Mouse (Mus musculus): Measurements from ENCODE around the gene Map3k1. TPM values are rescaled to one million over a fixed set of nuclear protein-coding genes. Genes with fewer than 3 reads are reported as not detected.
A peak's percentile ranks its signal among the peaks of the same experiment; 100 is the strongest.

Map3k1 gene
- total RNA-seq, 2 experiments from 2014 or later = 11.9 to 13.4 TPM

DNA sequence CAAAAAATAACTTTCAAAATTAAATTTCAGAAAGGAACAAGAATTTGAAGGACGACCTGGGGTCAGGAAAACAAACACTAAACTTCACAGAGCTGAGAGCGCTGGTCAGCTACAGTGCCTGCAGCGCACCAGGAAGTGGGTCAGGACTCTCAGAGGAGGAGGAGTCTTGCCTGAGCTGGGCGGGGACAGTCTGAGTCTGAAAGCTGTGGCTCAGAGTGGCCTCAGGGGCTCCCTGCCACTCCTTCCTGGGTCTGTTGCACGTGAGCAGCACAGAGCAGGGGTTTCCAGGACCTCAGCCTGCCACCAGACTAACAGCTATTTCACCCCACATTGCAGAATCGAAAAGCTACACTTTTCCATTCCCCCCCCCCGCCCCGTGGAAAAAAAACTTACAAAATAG lies 11.8 kb downstream of the Map3k1 start:
- peak; percentile 82 for DNase-seq
- intact Hi-C loops (cut with DNase I; ENCODE audit: low total_unique reads) = no loop called here

DNA sequence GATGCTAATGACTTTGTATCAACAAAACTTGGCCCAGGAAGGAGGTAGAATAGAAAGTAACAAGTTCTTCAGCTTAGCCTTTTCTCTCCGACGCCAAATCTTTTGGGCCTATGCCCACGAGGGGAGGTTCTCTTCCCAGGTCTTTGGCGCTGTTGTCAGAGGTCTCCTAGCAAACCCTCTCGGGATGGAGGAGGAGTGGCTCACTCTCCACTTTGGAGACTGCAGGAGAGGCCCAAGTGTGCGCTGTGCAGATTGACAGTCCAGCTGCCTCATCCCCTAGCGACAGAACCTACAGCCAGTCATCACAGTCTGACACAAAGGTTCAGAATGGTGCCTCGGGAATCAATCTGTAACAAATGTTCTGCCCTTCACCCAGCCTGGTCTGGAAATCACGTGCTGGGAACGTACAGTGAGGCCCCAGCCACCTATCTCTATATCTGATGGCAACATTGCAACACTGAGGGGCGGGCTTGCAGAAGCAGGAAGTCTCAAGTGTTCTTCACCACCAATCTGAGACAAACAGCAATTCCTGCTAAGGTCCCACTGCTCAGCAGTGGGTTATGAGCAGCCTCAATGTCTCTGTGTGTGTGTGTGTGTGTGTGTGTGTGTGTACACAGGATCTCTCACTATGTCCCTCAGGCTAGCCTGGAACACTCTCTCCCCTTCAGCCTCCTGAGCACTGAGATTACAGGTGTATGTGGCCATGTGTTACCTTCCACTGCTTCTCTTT lies 12.4 kb downstream of the Map3k1 start:
- DNase-seq = no peak
- intact Hi-C loops (cut with DNase I; ENCODE audit: low total_unique reads) = no loop called here

DNA sequence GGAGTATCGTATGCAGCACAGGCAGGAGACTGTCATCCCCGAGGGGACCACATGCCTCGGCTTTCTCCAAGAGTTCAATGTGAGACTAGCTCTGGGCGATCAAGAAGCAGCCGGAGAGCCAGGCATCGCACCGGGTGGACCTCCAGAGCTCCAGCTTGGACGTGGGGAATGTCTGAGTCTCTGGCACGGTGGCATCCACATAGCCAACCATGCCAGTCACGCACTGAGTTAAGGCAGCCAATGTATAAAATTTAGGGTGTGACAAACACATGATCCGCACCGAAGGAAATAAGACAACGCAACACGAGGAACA lies 15.9 kb downstream of the Map3k1 start:
- intact Hi-C loops (cut with DNase I; ENCODE audit: low total_unique reads) = no loop called here
- no peak for DNase-seq

DNA sequence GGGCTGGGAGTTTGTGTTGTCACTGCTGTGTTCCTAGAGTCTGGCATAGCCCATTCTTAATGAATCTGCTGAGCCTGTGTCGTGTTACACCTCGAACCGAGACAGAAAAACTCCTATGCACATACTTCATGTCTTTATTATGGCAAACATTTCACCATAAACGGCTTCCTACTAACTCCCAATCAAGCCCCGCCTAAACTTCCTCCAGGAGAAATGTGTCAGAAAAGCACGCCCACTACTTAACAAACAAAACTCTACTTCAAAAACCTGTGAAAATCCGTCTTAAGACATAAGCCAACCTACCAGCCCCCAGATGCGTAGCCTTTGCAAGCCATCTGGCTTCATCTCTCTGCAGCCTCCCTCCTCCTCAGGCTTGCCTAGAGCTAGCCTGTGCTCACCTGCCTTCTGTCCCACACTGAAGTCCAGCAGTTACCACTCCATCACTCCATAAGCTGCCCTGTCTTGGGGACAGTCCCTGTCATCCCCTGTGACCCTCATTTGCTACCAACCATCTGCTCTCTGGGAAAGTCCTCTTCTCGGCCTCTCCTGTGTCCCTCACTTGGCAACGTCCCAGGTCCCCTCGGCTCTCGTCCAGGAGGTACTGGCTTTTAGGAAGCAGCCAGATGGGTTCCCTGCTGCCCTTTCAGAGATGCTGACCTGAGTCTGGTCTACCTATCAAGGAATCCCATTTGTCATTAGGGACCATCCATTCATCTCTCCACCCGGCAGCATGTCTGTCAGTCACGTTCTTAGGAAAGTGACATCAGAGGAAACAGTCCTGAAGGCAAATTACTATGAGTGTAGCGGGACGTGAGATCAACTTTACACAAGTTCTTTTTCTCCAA lies 16.4 kb downstream of the Map3k1 start:
- intact Hi-C loops (cut with DNase I; ENCODE audit: low total_unique reads) = no loop called here
- DNase-seq = peak; percentile 50

DNA sequence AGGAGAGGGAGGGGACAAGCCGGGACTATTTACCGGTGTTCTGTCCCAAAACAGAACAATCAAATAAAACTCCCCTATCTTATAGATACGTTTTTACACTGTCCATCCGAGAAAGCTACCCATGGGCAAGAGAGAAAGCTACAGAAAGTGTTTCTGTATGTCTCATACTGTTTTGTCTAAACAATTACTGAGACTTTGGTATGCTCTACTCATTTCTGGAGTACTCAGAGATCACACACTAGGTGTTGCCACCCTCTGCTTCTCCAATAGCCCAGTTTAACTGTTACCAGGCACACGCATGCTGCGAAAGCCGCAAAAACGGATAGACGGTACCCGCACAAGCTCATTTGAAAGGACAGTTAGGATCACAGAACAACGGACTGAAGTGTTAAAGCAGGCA lies 17.2 kb downstream of the Map3k1 start:
- no peak for DNase-seq
- intact Hi-C loops (cut with DNase I; ENCODE audit: low total_unique reads) = no loop called here

DNA sequence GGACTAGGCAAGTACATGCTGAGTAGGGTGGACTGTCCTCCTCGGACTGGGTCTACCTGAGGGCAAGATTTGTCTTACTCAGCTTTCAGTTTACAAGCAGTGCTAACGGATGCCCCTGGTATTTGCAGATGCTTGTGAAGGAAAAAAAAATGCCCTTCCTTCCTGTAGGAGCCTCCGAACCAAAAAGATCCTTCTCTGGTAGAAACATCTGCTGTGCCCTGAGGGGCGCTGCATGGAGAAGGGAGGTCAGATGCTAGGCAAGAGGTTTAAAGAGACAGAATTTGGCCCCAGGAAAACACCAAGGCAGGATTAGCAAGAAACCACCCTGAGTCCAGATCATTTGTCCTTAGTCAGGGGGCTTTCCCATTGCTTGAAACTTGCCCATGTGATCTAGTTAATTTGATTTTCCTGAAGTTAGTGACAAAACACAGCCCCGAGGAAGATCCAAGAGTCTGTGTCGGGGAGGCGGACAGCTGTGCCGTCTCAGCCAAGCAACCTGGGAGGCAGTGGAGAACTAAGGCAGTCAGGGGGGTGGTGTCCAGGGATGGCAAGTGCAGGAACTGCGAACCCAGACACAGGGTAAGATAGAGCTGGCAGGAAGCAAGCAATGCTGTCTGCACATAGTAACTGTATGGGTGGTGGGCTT lies 19.2 kb downstream of the Map3k1 start:
- intact Hi-C loops (cut with DNase I; ENCODE audit: low total_unique reads) = loop anchor here (5.0 to 10.0 kb wide), 3 partner anchors 405 to 725 kb away; no protein-coding TSS in a partner anchor
- no peak for DNase-seq

DNA sequence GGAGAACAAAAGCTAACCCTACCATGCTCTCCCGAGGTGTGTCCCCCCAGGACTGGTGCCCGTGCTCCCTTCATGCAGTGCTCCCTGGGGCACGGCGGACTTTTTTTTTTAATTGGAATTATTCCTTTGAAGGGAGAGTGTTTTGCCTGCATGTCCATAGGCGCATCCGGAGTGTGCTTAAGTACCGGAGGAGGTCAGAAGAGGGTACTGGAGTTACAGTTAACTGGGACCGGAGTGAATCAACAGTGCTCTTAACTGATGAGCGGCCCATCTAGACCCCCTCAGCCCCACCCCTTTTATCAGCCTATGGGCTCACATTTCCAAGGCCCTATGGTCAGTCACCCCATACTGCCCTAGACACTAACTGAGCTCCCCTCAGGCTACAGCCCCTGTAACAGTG lies 19.9 kb downstream of the Map3k1 start:
- no peak for DNase-seq
- intact Hi-C loops (cut with DNase I; ENCODE audit: low total_unique reads) = loop anchor here (5.0 to 10.0 kb wide), 3 partner anchors 406 to 726 kb away; no protein-coding TSS in a partner anchor

DNA sequence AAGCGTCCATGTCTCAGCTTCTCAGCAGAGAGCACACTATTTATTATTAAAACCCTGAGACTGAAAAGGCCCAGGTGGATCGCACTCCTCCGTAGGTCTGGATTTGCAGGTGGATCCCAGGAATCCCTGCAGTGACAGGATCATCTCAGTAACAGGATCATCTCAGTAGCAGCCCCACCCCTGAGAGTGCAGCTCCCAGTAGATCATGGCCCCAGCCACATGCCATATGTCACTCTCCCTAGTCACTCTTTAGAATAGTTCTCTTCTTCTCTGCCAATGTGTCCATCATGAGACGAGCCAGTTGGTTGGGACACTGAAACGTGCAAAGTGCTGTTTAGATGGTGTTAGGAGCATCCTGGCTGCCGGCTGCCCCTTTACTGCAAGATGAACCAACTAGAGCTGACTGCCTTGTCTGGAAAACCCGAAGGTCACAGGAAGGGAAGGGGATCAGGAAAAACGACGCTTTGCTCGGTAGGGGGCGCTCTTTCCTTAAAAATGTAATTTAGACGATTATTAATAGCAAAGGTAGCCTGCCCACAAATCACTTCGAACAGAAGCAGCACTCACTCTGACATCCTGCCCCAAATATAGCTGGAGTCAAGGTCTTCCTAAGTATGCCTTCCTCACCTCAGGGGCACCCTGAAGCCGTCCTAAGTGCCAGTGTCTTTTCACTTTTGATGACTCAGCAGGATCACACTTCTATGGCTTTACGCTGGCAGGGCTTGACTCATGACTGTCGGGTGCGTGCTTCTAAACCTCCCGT lies 20.8 kb downstream of the Map3k1 start:
- intact Hi-C loops (cut with DNase I; ENCODE audit: low total_unique reads) = loop anchor here (5.0 to 10.0 kb wide), 3 partner anchors 407 to 727 kb away; no protein-coding TSS in a partner anchor
- DNase-seq = peak; percentile 78

DNA sequence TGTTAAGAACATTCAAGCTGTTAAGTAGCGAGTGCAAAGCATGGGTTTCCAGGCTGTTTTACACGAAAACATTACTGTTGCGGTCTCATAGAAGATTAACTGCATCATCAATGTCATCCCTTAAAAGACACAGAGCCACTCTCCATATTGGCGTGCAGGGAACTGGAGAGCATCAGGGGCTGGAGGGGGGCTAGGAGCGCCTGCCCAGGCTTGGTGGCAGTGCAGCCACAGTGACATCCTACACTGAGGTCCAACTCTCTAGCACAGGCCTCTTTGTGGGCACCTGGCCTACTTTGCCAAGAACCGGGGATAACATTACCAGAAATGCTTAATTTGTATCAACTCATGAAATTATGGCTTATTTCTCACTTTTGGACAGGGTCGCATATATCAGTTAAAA lies 22.2 kb downstream of the Map3k1 start:
- DNase-seq = no peak
- intact Hi-C loops (cut with DNase I; ENCODE audit: low total_unique reads) = loop anchor here (5.0 to 10.0 kb wide), 3 partner anchors 408 to 728 kb away; no protein-coding TSS in a partner anchor

DNA sequence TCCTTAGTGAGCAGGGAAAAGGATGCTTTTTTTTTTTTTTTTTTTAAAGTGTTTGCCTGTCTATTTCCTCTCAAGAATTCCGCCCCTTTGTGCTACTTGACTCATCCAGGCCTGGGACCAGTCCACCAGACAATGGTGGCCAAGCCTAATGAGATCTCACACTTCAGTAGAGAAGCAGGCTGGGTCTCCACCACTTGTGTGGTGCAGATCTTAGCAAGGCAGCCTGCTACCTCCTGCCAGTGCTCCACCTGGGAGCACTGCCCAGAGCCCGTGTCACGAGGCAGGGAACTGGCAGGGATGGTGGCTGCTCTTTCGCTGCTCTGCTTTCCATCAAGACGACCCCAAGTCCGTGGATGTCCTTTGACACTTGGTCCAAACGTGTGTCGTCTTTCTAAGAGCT lies 25.3 kb downstream of the Map3k1 start:
- no peak for DNase-seq
- intact Hi-C loops (cut with DNase I; ENCODE audit: low total_unique reads) = loop anchor here (10.0 kb wide), 2 partner anchors 411 to 731 kb away; no protein-coding TSS in a partner anchor

DNA sequence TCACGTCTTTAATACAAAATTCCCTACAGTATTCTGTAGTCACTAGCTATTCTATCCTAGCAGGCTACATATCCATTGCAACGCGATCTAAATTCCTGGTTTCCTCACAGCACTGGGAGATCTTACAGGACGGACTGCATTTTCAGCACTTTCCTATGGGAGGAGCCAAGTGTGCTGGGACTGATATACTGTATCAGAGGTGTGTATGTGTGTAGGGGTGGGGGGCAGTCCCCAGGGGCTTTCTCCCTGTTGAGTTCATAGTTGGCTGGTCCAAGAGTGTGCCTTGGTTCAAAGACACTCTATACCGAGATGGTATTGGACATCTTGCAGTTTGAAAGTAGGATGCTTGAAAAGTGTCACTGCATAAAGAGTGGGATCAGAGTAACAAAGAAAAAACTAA lies 29.3 kb downstream of the Map3k1 start:
- DNase-seq = no peak
- intact Hi-C loops (cut with DNase I; ENCODE audit: low total_unique reads) = no loop called here

DNA sequence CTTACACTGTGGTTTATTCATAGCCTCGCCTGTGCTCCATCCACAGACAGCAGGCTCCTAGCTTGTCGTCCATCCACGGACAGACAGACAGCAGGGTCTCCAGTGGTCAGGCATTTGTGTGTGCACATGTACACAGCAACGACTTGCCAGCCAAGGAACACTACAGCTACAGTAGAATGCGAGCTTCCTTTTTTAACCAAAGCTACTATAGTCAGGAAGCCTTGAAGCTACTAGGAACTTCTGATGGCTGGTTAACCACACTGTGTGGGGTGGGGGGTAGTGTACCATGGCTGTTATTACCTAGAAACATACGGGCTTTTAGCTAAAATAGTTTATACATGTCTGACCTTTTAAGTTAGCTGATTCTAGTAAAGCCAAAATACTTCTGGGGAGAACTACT lies 30.2 kb downstream of the Map3k1 start:
- no peak for DNase-seq
- intact Hi-C loops (cut with DNase I; ENCODE audit: low total_unique reads) = no loop called here

DNA sequence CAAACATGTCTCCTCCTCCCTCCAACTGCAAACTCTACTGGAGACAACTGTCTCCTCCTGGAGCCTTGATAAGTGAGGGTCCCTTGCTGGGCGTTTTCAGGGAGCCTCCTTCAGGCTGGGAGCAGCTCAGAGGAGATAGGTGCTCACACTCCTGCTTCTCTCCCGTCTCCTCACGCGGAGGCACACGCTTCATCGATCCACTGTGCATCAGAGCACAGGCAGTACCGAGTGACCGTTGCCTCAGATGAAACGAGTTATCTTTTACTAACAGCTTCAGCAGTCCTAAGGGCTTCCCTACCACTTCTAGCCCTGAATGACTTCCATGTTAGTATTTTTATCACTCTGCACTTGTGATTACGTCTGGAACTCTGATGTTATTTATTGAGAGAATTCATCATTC lies 30.9 kb downstream of the Map3k1 start:
- DNase-seq = no peak
- intact Hi-C loops (cut with DNase I; ENCODE audit: low total_unique reads) = no loop called here

DNA sequence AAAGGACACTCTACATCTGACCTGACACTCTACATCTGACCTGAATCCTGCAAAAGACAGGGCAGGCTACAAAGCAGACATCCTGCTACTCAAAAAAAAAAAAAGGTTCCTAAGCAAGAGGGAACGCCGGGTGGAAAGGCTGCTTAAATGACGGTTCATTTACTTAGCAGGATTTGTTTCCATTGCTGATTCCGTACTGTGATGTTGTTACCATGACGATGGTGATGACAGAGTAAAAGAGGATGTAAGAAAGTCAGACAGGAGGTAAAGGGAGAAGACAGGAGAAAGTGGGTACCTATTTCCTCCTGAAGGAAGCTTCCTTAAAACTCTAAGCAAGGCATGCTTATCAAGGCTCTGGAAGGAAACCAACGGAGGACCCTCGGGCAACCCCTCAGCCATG lies 31.6 kb downstream of the Map3k1 start:
- DNase-seq = no peak
- intact Hi-C loops (cut with DNase I; ENCODE audit: low total_unique reads) = no loop called here

DNA sequence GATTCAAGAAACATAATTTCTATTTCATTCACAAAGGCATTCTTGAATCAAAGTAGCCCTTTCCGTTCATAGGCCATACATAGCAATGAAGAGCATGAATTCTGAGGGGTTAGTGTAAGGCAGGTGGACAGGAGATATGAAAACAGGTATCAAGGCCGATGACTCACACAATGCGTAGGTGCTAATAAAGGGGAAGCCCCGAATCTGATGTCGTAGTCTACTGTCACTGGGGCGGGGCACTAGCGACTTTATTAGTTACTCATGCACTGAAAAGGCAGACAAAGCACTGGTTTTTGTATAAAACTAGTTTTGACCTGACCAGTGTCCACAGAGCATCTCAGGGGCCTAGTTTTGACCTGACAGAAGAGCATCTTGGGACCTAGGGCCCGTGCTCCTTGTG lies 36.7 kb downstream of the Map3k1 start:
- intact Hi-C loops (cut with DNase I; ENCODE audit: low total_unique reads) = no loop called here
- no peak for DNase-seq

DNA sequence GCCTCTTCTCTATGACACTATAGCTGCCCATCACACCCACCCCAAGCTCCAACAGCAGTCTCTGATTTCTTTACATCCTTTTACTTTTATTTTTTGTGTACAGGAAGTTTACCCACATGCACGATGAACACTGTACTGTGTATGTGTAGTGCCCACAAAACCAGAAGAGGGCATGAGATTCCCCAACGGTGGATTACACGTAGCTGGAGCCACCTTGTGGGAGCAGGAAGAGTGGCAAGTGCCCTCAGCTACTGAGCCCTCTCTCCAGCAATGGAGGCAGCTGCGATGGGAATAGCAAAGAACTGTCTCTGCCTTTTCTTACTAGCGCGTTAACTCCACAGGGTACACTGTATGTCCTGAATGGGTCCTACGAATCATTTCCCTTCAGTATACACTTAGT lies 37.6 kb downstream of the Map3k1 start:
- DNase-seq = peak; percentile 41
- intact Hi-C loops (cut with DNase I; ENCODE audit: low total_unique reads) = no loop called here

DNA sequence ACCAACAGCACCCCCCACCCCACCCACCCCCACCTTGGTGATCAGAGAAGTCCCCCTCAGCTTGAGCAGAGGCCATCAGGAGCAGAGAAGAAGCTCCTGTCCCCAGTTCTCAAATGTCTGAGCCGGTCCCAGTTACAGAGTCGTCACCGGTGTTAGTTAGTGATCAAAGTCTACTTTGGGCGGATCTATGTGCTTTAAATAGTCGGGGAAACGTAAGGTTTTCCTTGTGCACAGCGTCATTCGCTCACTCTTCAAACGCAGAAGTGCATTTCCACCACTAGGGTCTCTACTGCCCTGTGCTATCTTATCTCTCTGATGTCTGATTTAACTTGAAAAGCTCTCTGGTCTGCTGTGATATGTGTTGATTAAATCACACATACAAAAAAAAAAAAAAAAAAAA lies 38.0 kb downstream of the Map3k1 start:
- intact Hi-C loops (cut with DNase I; ENCODE audit: low total_unique reads) = no loop called here
- DNase-seq = no peak

DNA sequence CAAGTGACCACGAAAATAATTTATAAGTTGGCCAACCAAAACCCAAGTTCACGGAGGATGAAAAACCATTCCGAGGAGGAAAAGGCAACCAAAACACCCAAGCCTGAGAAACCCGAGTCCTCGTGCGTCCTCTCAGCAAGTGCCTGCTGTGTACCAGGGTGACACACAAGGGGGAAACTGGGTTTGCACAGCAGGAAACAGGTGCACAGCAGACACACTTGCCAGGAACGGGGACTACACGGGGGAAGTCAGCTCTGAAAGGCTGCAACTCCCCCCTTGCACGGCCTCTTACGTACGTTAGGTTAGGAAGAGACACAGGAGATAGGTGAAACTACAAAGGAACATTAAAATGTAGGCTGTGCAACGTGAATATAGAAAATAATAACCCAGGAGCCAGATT lies 46.3 kb downstream of the Map3k1 start:
- intact Hi-C loops (cut with DNase I; ENCODE audit: low total_unique reads) = no loop called here

DNA sequence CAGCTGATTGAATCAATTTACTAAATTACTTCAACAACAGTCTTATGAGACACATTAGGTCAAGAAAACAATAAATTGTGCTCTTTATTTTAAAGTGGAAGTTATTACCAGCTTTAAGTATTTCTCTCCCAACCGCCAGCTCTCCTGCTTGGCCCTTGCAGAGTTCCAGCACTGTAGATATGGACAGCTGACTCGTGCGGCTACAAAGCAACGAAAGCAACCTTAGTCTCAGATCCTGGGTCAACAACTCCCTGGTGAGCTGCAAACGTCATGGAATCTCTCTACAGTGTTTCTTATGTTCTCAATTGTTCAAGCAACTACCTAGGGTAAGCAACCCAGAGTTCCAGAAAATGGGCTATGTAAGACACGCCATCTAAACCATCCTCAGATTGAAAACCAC lies 51.8 kb downstream of the Map3k1 start:
- DNase-seq = no peak
- intact Hi-C loops (cut with DNase I; ENCODE audit: low total_unique reads) = no loop called here

More for the DNA sequence above, 46.3 kb downstream of the Map3k1 start:
- no peak for DNase-seq

DNA sequence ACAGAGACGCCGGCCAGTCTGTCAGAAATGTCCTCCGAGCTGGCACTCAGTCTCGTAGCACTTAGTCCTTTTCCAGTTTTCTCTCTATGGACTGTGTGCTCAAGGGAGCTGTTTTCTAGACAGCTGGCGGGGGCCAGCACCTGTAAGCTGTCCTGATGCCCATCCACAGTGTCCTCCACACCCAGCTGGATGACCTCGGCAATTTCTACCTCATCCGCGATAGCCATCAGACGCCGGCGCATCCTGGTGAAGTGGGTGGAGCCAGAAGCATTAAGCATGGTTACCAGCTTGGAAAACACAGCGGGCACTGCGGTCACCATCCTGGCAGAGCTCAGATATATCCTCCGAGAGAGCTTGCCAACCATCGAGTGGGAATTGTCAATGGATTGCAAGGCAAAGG lies 52.9 kb downstream of the Map3k1 start:
- DNase-seq = no peak
- intact Hi-C loops (cut with DNase I; ENCODE audit: low total_unique reads) = no loop called here
